Mouse (Mus musculus) E14TG2a.4 (cell line): ENCODE results near the gene Acrbp.

Experiments
- CTCF ChIP-seq: conservative IDR thresholded peaks from 2 replicates; pipeline ENCODE4 v1.5.1; 2014; ENCODE audit warnings: low read length
- NANOG ChIP-seq: IDR thresholded peaks from 2 replicates; pipeline ENCODE4 v1.6.1; 2014; ENCODE audit warnings: borderline replicate concordance, low read length, mixed read lengths
- POU5F1 ChIP-seq: IDR thresholded peaks from 2 replicates; pipeline ENCODE4 v1.6.1; 2014; ENCODE audit warnings: low read length, borderline replicate concordance

DNA sequence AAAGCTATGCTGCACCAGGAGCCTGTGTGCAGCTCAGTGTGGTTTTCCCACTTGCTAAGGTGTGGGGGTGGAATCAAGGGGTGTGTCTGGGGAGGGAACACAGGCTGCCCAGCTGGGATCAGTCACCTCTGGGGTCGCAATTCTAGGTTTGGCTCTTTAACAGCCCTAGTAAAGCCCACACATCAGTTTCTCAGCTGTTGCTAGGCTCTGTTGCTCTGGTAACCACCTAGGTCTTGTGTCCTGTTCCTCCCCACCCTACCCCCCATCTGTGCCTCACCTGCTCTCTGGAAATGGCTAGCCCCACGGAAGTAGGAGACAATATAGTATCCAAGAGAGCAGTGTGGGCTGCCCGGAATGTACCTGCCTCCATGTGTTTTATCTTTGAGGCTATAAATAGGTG lies 45.8 kb upstream of the Acrbp start:
- no peak for TF ChIP-seq CTCF
- TF ChIP-seq POU5F1 = no peak
- no peak for TF ChIP-seq NANOG
